Mouse (Mus musculus): ENCODE results near the gene Hdac7. TPM values are rescaled to one million over a fixed set of nuclear protein-coding genes. Genes with fewer than 3 reads are reported as not detected.
A peak's percentile ranks its signal among the peaks of the same experiment; 100 is the strongest.
"Not testable (repeated sequence)": the region's sequence is repeated elsewhere in the genome, so short reads cannot be mapped to it uniquely, and the experiment has no call there.

Gene Hdac7
- total RNA-seq (2021), result 10 to 100 TPM; 17.9 to 20.7 TPM
- long read RNA-seq, partial matches to known transcripts, result 5 of 22 reads
- long read RNA-seq, other reads (novel, unspliced or antisense), result 17 of 22 reads

DNA sequence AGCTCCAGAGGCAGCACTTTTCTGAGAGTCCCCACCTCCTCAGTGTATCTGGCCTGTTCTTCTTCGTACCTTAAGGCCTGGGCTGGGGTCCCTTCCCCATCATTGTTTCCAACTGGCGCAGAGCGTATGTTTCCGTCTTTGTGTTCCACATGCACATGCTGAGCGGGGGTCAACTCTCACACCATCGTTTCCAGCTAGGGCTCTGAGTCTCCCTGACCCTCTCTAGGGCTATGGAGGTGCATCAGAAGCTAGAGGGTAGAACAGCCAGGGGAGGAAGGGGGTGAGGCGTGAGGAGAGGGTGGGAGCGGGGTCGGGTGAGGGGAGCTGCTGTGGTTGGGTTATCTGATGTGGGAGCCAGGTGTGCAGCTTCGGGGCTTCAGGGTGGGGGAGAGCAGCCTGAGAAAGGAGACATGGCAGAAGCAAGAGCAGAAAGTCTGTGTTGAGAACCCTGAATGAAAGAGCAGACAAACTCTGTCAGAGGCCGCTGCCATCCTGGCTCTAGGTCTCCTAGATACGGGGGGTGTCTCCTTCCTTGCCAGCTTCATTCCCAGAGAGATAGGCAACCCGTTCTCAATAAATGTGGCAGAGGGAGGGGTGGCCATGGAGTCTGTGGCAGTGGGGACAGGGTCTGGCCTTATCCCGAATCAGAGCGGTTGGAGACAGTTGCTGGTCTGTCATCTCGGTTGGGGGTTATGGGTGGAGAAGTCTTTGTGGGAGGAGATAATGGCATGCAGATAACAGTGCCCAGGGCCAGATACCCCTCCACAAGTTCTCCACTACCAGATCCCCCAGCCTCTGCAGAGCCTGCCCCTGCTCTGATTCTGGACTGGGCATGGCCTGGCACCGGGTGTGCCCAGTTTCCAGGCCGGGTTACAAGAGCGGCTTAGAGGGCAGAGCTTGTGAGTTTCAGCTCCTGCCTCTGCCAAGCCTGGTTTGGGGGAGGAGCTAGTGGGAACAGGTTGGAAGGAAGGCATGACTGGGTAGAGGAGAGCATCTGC lies at the start of gene Hdac7:
Hdac7 (minus strand) TSS at position 466 of the 998 bp plus-strand sequence.
- peak in 1 of 2 experiments; percentile 38 for DNase-seq (ENCODE audit: low spot score in 2 of 2)

DNA sequence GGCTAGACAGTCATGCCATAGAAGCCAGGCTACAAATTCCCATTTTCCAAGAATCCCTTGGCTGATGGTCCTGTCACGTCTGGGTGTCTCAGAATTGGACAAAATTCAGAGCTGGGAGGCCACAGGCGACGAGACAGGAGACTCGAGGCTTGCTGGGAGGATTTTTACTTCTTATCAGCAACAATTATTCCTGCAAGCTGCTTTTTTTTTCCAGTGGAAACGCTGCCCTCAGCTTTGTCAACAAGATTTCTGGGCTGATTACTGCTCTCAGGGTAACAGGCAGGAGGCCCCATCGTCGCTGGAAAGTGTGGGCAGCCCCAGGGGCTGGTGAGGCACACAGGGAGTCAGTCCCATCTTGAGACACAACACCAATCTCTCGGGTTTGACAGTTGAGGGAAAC lies 48.2 kb upstream of the Hdac7 start:
- DNase-seq (ENCODE audit: low spot score in 2 of 2), result no peak

DNA sequence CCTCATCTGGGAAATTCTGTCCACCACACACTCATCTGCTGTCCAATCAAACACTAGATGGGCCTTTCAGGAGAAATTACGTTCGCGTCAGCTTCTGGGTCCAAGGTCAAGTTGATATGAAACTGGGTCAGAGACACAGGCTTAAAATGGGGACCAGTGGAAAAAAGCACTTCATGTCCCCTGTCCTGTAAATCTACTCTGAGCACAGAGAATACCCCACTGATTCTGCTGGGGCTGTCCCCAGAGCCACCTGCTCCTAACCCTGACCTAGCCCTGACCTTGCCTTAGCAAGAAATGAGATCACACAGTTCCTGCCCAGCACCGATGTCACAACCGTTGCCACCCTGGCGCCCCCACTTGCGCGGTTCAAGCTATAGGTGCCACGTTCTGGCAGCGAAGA lies 46.1 kb upstream of the Hdac7 start:
- no peak for DNase-seq (ENCODE audit: low spot score in 2 of 2)

DNA sequence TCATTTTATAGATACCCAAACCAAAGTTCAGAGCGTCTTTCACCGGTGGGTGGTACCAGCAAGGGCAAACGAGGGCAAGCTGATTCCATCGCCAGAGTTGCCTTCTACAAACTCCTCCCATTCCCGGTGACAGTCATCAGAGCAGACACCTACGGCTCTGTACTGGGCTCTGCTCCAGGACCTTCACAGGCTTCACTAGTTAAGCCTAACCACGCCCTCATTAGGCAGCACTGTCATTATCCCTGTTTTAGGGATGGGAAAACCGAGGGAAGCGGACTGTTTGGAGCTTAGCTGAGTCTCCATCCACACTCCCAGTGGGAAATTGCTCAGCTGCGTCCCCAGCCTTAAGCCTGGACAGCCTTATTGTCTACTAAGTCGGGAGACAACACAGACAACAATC lies 45.7 kb upstream of the Hdac7 start:
- peak in 1 of 2 experiments; percentile 18 for DNase-seq (ENCODE audit: low spot score in 2 of 2)

DNA sequence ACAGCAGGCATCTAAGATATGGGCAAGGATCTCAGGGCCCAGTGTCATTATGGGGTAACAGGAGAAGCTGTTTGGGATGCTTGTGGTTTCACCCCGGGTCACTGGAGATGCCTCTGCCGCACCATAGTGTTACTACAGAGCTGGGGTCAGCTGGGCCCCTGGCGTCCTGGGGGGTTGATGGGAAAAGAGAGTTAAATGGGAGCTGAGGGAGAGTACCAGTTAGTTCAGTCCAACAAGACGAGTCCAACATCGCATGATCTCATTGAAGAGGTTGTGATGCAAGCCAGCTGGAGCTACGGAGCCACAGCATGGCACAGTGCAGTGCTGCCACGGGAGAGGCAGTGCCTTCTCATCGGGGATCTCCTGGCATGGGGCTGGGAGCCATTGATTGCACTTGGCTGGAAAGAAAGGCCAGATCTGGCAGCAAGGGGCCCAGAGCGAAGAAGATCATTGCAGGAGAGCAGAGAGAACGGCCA lies 43.3 kb upstream of the Hdac7 start:
- DNase-seq (ENCODE audit: low spot score in 2 of 2), result no peak

DNA sequence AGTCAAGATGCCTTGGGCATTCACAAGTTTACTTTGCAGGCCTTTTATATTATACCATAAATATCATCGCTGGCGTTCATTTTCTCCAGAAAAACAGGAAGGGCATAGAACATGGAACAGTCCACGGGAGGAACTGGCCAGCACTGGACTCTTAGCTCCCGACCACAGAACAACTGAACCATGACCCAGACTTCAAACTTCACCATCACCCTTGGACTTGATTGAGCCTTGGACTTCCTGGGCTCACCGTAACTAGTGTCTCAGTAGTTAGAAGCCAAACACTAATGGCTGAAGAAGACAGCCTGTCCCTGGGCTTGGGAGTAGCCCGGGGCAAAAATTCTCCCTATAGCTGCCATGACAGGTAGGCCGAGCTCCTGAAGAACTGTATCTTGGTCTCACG lies 37.1 kb upstream of the Hdac7 start:
- no peak for DNase-seq (ENCODE audit: low spot score in 2 of 2)

DNA sequence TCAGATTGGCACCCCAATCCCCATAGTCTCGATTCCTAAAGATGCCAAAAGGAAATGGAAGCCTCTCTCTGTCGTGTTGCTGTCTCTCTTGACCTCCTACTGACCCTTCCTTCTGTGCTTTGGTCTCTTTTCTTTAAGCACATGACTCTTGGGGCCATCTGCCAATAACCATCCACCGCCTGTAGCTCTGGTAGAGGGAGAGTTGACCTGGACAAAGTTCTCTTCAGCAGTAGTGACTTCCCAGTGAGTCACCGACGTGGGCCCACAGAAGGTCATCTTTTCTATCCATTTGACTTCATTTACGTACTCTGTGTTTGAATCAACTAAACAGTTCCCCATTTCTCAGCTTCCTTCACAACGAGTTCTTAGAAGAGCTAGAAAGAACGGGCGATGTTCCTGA lies 36.1 kb upstream of the Hdac7 start:
- DNase-seq (ENCODE audit: low spot score in 2 of 2), result no peak

DNA sequence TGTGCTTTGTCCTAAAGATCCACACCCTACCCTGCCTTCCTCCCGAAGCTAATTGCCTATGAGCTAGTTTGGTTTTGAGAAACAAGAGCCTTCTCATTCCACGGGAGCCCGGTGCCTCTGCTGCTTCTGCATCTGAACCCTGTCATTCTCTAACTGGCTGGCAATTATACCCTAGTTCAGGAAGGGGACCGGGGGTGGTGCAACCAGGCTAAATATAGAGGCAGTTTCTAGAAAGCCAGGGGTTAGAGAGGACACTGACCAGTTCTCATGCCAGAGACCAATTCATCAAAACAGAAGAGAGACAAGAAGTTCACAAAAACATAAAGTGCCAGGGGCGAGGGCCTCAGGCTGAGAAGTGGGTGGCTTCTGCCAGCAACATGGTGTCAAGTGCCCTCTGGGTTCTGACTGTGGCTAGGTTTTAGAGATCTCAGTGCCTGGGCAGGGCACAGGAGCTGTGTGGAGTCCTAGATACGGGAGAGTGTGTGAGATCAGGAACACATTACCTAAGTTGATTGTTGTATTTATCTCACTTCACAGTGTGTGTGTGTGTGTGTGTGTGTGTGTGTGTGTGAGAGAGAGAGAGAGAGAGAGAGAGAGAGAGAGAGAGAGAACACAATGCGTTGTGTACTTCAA lies 34.5 kb upstream of the Hdac7 start:
- DNase-seq (ENCODE audit: low spot score in 2 of 2), result no peak

DNA sequence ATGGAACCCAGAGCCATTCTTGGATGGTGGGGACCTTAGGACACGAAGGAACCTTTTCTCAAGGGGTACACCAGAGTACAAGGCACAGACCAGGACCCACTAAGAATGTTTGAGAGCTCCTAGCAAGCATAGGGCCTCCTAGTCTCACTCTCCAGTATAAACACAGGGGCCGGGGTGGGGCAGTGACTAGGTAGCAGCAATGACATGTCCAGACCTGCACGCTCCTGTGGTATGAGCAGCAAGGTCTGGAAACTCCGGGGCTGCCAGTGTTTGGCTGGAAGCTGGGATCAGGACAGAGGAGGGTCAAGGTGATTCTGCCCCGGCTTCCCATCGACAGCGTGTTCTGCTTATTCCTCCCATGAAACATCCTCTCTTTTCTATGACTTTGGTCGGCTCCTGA lies 31.5 kb upstream of the Hdac7 start:
- no peak for DNase-seq (ENCODE audit: low spot score in 2 of 2)

DNA sequence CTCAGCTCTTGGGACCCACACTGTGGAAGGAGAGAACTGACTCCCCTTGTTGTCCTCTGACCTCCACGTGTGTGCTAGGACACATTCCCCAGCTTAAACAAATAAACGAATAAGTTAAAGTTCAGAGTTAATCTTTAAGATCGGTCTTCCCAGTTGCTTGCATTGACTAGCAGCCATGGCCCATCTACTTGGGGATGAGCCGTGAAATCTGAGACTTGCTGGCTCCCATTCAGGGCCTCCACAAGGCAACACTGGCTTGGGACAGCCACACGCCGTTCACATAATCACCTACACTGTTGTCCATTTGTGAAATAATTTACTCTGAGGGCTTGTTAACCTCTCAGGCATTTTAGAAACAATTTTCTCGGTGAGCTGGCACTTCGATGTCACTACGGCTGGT lies 29.4 kb upstream of the Hdac7 start:
- no peak for DNase-seq (ENCODE audit: low spot score in 2 of 2)

DNA sequence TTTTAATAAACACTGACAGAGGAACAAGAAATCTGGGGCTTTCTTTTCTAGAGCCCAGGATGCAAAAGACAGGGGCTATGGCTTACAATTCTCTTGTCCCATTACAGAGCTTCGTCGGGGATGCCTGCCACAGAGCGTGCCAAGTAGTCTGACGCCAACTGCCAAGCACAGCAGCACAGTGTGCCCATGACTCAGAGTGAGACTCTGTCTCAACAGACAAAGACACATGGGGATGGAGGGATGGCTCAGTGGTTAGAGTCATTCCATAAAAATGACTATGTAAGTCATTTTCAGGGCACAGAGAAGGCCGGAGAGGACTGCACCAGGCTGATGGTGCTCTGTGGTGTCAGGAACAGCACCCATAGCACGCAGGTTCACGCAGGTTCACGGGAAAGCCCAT lies 27.9 kb upstream of the Hdac7 start:
- DNase-seq (ENCODE audit: low spot score in 2 of 2), result peak; percentile 38 to 79

DNA sequence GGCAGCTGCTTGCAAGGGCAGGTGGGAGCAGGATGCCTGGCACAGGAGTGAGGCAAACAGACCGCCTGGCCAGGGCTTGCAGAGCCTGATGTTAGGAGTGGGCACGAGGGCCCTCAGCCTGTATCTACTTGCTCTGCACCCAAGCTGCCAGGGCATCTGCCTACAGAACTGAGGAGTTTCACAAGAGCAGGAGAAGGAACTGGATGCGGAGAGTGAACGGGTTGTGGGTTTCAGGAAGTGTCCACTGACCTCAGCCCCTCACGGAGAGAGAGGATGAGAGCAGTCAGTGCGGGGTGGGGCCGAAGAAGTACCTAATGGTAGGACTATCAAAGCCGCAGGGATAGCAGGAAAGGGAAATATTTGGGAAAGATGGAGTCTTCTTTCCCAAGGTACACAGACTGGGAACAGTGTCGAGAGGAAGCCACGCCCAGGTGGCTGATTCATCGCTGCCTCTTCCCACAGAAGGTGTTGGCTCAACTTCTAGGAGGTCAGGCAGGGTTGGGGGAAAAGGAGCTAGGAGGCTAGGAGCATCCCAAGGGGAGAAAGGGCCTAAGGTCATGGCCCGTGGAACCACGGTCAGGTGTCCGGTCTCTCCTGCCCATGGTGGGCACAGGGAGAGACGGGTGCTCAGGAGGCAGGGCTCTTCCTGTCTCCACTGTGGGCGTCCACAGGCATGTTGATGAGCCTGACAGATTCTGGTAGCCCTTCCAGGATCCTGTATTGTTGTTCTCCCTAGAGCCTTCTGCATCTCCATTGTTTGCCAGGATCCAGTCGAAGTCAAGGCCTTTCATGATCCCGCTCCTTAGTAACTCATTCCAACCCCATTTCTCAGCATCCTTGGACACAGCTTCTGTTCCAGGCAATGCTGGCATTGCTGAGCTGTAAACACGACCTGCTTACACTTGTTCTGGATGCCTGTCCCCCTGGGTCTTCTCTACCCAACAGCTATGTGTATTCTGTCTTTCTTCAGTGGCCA lies 27.0 kb upstream of the Hdac7 start:
- DNase-seq (ENCODE audit: low spot score in 2 of 2), result no peak

DNA sequence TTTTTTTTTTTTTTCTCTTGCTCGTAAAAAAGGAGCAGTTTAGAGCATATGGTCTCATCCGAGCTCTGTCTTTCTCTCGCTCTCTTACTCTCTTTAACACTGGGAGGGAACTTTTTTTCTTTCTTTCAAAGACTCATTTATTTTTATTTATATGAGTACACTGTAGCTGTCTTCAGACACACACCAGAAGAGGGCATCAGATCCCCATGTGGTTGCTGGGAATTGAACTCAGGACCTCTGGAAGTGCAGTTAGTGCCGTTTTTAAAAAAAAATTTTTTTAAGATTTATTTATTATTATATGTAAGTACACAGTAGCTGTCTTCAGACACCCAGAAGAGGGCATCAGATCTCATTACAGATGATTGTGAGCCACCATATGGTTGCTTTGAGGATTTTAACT lies 25.8 kb upstream of the Hdac7 start:
- DNase-seq (ENCODE audit: low spot score in 2 of 2), result not testable (repeated sequence)

DNA sequence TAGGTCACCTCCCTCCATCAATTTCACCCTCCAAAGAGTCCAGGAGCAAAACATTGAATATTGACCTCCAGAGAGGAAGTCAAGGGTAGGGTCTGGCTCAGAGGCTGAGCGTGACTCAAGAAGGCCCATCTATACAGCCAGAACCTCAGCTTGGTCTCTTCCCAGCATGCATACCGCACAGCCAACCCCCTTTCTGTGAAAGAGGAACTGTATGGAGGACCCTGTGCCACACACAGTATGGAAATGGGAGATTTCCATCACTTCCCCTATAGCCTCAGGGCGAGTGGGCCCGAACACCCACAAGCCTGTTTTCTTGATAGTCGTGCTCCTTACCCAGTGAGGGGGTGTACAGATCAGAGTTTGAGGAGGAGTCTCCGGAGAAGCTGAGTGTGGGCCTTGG lies 24.7 kb upstream of the Hdac7 start:
- no peak for DNase-seq (ENCODE audit: low spot score in 2 of 2)

DNA sequence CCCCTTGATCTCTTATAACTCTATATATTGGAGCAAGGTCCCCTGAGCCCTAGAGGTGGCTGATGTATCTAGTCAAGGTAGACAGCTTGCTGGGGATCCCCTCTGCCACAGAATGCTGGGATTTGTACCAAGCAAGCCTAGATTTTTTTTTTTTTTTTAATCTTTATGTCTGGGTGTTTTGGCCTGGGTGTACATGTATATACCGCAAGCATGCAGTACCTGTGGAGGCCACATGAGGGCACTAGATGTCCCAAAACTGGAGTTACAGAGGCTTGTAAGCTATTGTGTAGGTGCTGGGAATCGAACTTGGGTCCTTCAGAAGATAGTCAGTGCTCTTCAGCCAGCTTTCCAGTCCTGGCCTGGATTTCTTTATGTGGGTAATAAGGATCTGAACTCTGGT lies 21.7 kb upstream of the Hdac7 start:
- DNase-seq (ENCODE audit: low spot score in 2 of 2), result no peak

DNA sequence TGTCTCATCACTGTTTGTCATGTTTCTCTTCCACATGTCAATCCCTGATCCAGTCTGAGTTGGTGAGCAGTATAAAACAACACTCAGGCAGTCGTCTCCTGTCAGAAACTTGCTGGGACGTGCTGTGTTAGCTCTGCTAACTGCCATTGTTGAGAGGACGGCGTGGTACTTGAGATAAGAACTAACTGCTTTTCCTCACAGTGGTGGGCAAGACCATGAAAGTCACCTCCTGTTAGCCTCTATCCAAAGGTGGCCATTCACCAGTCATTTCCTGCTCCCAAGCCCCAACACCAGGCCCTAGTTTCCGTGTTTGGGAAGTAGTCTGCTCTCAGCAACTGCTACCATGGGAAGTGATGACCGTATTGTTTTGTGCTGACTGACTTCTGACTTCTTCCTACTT lies 20.9 kb upstream of the Hdac7 start:
- DNase-seq (ENCODE audit: low spot score in 2 of 2), result no peak

DNA sequence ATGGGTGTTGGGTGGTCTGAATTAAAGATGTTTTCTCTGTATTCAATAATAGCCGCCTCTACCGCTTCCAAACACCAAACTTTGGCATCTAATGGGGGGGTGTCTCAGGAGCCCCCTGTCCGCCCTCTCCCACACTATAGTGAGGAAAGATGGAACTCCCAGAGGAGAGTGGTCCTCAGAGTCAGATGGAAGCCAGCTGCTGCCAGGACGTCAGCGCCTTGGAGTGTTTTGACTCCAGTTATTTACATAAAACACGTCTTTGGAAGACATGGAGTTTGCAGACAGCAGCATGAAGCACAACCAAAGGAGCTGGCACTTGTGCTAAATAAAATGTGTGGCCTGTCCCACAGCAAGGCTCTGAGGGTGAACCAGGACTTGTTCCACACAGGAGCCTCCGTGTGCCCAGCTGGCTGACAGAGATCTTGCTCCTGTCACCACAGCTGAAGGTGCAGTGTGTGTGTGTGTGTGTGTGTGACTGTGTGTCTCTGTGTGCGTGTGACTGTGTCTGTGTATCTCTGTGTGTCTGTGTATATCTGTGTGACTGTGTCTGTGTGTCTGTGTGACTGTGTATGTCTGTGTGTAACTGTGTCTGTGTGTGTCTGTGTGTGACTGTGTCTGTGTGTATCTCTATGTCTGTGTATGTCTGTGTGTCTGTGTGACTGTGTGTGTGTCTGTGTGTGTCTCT lies 20.2 kb upstream of the Hdac7 start:
- no peak for DNase-seq (ENCODE audit: low spot score in 2 of 2)

DNA sequence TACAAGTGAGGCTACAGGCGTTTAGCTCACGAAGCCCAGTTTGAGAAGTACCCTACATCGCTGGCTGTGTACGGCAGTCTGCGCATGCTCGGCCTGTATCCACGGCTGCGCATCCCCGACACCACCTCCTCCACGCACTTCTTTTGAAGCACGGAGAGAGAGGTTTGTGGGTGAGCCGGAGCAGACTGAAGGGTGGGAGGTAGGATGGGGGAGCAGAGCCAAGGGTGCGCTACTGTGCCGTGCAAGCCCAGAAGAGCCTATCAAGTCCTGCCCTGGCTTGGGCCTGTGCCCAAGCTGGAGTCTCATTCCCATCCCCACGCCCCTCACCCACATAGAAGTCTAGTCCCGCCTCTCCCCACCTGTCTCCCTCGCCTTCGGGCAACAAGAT lies 19.2 kb upstream of the Hdac7 start:
- peak; percentile 80 to 82 for DNase-seq (ENCODE audit: low spot score in 2 of 2)

DNA sequence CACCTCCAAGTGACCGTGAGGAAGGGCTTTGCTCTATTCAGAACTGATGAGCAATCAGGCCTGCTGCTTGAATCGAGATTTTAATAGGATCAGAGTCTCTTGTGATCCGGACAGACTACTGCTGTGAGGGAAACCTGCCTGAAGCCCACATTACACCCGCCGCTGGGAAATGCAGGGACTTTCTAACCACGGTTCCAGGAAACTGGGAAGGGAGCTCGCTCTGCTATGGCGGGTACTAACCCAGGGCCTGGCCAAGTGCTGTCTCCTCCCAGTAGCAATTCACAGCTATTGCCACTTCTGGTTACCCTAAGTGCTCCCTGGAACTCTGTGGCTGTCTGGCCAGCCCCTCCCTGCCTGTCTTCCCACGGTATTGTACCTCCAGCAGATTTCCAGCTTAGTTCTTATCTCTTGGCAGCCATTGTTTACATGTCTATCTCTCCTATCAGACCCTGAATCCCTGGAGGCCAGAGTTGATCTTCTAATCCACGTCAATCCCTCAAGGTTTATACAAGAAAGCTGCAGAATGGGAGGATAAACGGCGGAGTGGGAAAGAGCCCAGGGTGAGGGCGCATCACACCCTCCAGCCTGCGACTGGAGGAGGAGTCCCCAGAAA lies 18.7 kb upstream of the Hdac7 start:
- no peak for DNase-seq (ENCODE audit: low spot score in 2 of 2)

DNA sequence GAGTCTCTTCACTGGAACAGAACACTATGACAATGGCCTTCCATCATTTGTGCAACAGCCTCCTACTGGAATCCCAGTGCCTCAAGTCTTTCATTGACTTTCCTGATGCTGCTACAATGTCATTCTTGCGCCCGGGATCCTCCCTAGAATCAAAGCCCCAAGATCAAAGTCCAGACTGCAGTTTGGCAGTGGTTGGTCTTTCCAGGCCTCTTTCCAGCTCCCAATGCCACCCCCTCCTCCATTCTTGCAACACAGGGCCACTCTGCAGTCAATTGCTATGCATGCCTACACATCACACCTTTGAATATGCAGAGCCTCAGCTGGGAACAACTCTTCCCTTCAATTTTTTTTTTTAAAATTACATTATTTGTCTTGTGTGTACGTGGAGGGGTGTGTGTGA lies 16.1 kb upstream of the Hdac7 start:
- DNase-seq (ENCODE audit: low spot score in 2 of 2), result no peak
